Mouse (Mus musculus) gastrocnemius, postnatal 36 days (tissue): Measurements from ENCODE around the gene Gm10134. TPM values are rescaled to one million over a fixed set of nuclear protein-coding genes. Genes with fewer than 3 reads are reported as not detected.

Experiments used
- DNase-seq, 2 experiments: peaks; one replicate each; pipeline ENCODE4 v3.0.0; 2022
- intact Hi-C: fragments of 180-260 bp; cut with DNase I; formaldehyde crosslinking; loops from one replicate; pipeline ENCODE4 v1.15.1; 2025
- total RNA-seq, 2 experiments: library from RNA; stranded (reverse); gene quantifications; 2 replicates each; pipeline ENCODE4 v1.2.3; 2021

Gene Gm10134
- total RNA-seq, 2 experiments from 2014 or later = not detected

DNA sequence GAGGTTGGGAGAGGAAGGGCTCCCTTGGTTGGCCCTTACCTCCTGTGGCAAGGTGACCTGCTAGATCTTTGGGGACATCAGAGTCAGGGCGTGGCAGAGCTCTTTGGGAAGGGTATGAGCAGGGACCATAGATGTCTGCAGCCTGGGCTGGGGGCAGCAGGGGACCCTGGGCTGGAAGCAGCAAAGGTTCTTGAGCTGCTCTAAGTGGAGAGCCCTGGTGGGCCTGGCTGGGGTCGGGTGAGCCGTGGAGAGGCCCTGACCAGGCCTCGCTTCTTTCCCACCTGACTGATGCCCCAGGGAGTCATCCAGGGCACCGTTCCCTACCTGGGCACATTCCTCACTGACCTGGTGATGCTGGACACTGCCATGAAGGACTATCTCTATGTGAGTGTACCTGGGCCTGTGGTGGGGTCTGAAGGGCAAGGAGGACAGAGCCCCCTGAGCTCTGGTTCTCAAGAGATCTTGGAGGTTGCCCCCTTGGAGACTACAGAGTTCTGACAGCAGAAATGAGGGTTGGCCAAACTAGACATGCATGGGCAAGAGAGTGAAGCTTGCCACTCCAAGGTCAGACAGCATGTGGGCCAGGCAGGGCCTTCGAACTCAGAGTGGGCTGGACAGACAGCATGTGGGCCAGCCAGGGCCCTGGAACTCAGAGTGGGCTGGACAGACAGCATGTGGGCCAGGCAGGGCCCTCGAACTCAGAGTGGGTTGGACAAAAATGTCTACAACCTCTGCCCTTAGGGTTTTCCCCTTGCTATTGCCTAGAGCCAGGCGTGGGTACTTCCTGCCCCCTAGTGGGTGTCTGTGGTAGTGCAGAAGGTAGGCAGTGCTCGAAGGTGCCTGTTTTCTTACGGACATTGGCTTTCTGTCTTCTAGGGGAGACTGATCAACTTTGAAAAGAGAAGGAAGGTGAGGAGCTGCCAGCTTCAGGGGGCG, 41.6 kb downstream of the Gm10134 start:
- intact Hi-C loops = loop anchor here (1.0 kb wide), 2 partner anchors 30 to 36 kb away; partner anchors contain the start of gene Gtf3c5
- DNase-seq = peak; percentile 83 to 87

DNA sequence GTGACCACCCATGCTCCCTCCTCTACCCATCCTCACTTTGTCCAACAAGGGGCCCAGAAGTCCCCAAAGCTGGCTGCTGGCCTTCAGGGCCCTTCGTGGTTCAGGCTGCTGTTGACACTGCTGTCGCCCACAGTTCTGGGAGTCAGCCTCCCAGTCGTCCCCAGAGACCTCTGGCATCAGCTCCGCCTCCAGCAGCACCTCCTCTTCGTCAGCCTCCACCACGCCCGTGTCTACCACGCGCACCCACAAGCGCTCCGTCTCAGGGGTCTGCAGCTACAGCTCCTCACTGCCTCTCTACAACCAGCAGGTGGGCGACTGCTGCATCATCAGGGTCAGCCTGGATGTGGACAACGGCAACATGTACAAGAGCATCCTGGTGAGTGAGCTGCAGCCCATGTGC, 43.3 kb downstream of the Gm10134 start:
- DNase-seq = no peak
- intact Hi-C loops = no loop called here

DNA sequence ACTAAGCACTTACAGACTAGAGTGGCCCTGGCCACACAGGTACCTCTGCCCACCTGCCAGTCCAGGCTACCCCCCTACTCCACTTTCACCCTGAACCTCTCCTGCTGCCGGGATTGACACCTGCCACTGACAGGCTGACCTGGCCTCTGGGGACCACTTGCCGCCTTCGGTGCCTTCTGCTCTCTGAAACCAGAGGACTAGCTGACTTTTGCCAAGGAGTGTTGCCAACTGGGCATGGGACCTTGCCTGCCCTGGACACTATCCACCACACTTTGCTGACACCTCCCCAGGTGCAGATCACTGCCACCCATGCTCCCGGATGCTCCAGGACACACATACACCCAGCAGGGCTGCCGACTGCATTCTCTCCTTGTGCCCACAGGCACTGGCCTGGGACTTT, 46.4 kb downstream of the Gm10134 start:
- no peak for DNase-seq
- intact Hi-C loops = no loop called here

Other genes starting within 250 kb of the Gm10134 start
- gene Ppp1r26, start 59.3 kb upstream of the Gm10134 start, total RNA-seq = 1 to 10 TPM; 1.6 to 2.0 TPM
- not detected for gene 1700007K13Rik, start 39.8 kb upstream of the Gm10134 start, total RNA-seq
- 10 to 100 TPM; 21.4 to 24.8 TPM for gene Mrps2, start 38.0 kb upstream of the Gm10134 start, total RNA-seq
- gene Gbgt1, start 9.2 kb upstream of the Gm10134 start, total RNA-seq = 1 to 10 TPM in 1 of 2 experiments, under 1 TPM in 1; 0.79 to 1.2 TPM
- 1 to 10 TPM; 8.5 to 9.4 TPM for gene Ralgds, start 7.0 kb downstream of the Gm10134 start, total RNA-seq
- not detected for gene Cel, start 57.3 kb downstream of the Gm10134 start, total RNA-seq
- gene Gtf3c5, start 77.7 kb downstream of the Gm10134 start, total RNA-seq = 1 to 10 TPM; 5.9 to 6.2 TPM
- not detected for gene Gfi1b, start 115.9 kb downstream of the Gm10134 start, total RNA-seq
- gene Tsc1, start 135.1 kb downstream of the Gm10134 start, total RNA-seq = 10 to 100 TPM; 30.4 to 35.5 TPM
- not detected for gene Spaca9, start 193.6 kb downstream of the Gm10134 start, total RNA-seq
- not detected for gene Ak8, start 194.1 kb downstream of the Gm10134 start, total RNA-seq